Mouse (Mus musculus) CH12.LX (cell line): ENCODE measurements around the gene Zcchc24. TPM values are rescaled to one million over a fixed set of nuclear protein-coding genes. Genes with fewer than 3 reads are reported as not detected.
A peak's percentile ranks its signal among the peaks of the same experiment; 100 is the strongest.

Experiments used
- DNase-seq: peaks from one replicate; pipeline ENCODE4 v3.0.0-alpha.2; 2013; ENCODE audit errors: extremely low read depth
- H3K27ac ChIP-seq: 2 replicates; pipeline ENCODE4 v1.5.1; 2012; ENCODE audit warnings: low read depth, mild to moderate bottlenecking, control low read depth, moderate library complexity; ENCODE audit not compliant: insufficient read depth
- H3K27me3 ChIP-seq: replicated peaks from 2 replicates; pipeline ENCODE3; 2012; ENCODE audit warnings: inconsistent platforms
- H3K36me3 ChIP-seq, 2 experiments: replicated peaks in 1 of 2; 2 replicates each; pipeline versions ENCODE3 to v1.6.1; 2012; ENCODE audit warnings: inconsistent platforms in 1 of 2, low read length in 1 of 2, mild to moderate bottlenecking in 1 of 2, mixed read lengths in 1 of 2, moderate library complexity in 1 of 2; ENCODE audit not compliant: control insufficient read depth in 1 of 2, insufficient read depth in 1 of 2
- H3K4me1 ChIP-seq, 2 experiments: 2 replicates each; pipeline ENCODE4 v1.6.1; 2012; ENCODE audit warnings: inconsistent platforms in 1 of 2, moderate library complexity in 1 of 2; ENCODE audit not compliant: insufficient read depth in 2 of 2, control insufficient read depth in 1 of 2
- H3K4me2 ChIP-seq: 2 replicates; pipeline ENCODE4 v1.6.1; 2012; ENCODE audit warnings: low read depth, mild to moderate bottlenecking, control low read depth; ENCODE audit not compliant: poor library complexity, insufficient read depth, severe bottlenecking
- H3K4me3 ChIP-seq, 3 experiments: fragments of 150-350 bp in 1 of 3; sonication (generic) in 1 of 3; replicated peaks in 1 of 3; 2 replicates each; pipeline versions ENCODE3 to v1.5.1; 2011 to 2012; ENCODE audit warnings: low read depth in 2 of 3, low read length in 2 of 3, mild to moderate bottlenecking in 2 of 3, moderate library complexity in 2 of 3, control low read depth in 1 of 3, improper control_type of control experiment in 1 of 3, inconsistent platforms in 1 of 3, mixed read lengths in 1 of 3; ENCODE audit not compliant: poor library complexity in 1 of 3
- H3K79me2 ChIP-seq: replicated peaks from 2 replicates; pipeline ENCODE4 v1.6.1; 2012; ENCODE audit warnings: mild to moderate bottlenecking, moderate library complexity; ENCODE audit not compliant: control insufficient read depth, poor library complexity, insufficient read depth, severe bottlenecking; ENCODE audit errors: extremely low read depth
- H3K9ac ChIP-seq: 2 replicates; pipeline ENCODE4 v1.6.1; 2012; ENCODE audit warnings: low read depth, mild to moderate bottlenecking, control low read depth, moderate library complexity; ENCODE audit not compliant: insufficient read depth
- H3K9me3 ChIP-seq: replicated peaks from 2 replicates; pipeline ENCODE3; 2012; ENCODE audit warnings: low read length, inconsistent platforms, mixed read lengths
- CHD1 ChIP-seq: IDR thresholded peaks from 2 replicates; pipeline ENCODE4 v1.6.1; 2012; ENCODE audit warnings: low read depth, low read length, improper control_type of control experiment, inconsistent platforms
- CTCF ChIP-seq, 2 experiments: IDR thresholded peaks in 1 of 2; conservative IDR thresholded peaks in 1 of 2; 2 replicates each; pipeline ENCODE4 v1.5.1; 2011 to 2012; ENCODE audit warnings: low read depth in 2 of 2, low read length in 2 of 2, improper control_type of control experiment in 1 of 2, inconsistent platforms in 1 of 2, mild to moderate bottlenecking in 1 of 2, moderate library complexity in 1 of 2
- E2F4 ChIP-seq: IDR thresholded peaks from 2 replicates; pipeline ENCODE4 v1.6.1; 2011; ENCODE audit warnings: low read depth, low read length, improper control_type of control experiment; ENCODE audit not compliant: insufficient replicate concordance
- HCFC1 ChIP-seq: IDR thresholded peaks from 2 replicates; pipeline ENCODE4 v1.6.1; 2012; ENCODE audit warnings: low read depth, mild to moderate bottlenecking, inconsistent platforms, low read length, improper control_type of control experiment
- JUND ChIP-seq: conservative IDR thresholded peaks from 2 replicates; pipeline ENCODE4 v1.6.1; 2011; ENCODE audit warnings: low read depth, low read length, improper control_type of control experiment
- MXI1 ChIP-seq: IDR thresholded peaks from 2 replicates; pipeline ENCODE4 v1.6.1; 2011; ENCODE audit warnings: mild to moderate bottlenecking, low read depth, low read length, improper control_type of control experiment
- NELFE ChIP-seq: IDR thresholded peaks from 2 replicates; pipeline ENCODE4 v1.6.1; 2011; ENCODE audit warnings: low read depth, low read length, improper control_type of control experiment
- NRF1 ChIP-seq: IDR thresholded peaks from 2 replicates; pipeline ENCODE4 v1.6.1; 2014; ENCODE audit warnings: low read depth, mild to moderate bottlenecking, inconsistent platforms, low read length, improper control_type of control experiment, moderate library complexity
- PAX5 ChIP-seq: IDR thresholded peaks from 2 replicates; pipeline ENCODE4 v1.6.1; 2012; ENCODE audit warnings: low read length, inconsistent platforms, mixed read lengths
- RAD21 ChIP-seq: IDR thresholded peaks from 2 replicates; pipeline ENCODE4 v1.6.1; 2011; ENCODE audit warnings: low read depth, mild to moderate bottlenecking, low read length, improper control_type of control experiment, moderate library complexity
- SMC3 ChIP-seq: IDR thresholded peaks from 2 replicates; pipeline ENCODE4 v1.6.1; 2011; ENCODE audit warnings: low read depth, low read length, improper control_type of control experiment
- TBP ChIP-seq: conservative IDR thresholded peaks from 2 replicates; pipeline ENCODE4 v1.6.1; 2011; ENCODE audit warnings: low read depth, low read length, improper control_type of control experiment
- TCF12 ChIP-seq: IDR thresholded peaks from 2 replicates; pipeline ENCODE4 v1.6.1; 2014; ENCODE audit warnings: low read depth, mild to moderate bottlenecking, inconsistent platforms, low read length, improper control_type of control experiment
- ZC3H11A ChIP-seq: IDR thresholded peaks from 2 replicates; pipeline ENCODE4 v1.6.1; 2012; ENCODE audit warnings: low read depth, mild to moderate bottlenecking, inconsistent platforms, low read length, improper control_type of control experiment
- ZKSCAN1 ChIP-seq: IDR thresholded peaks from 2 replicates; pipeline ENCODE4 v1.6.1; 2012; ENCODE audit warnings: low read depth, inconsistent platforms, low read length, improper control_type of control experiment, borderline replicate concordance
- ZNF384 ChIP-seq: IDR thresholded peaks from 2 replicates; pipeline ENCODE4 v1.6.1; 2012; ENCODE audit warnings: low read depth, low read length, improper control_type of control experiment, inconsistent platforms
- dilution Hi-C: fragments of 300-500 bp; cut with MboI; formaldehyde crosslinking; loops from 2 replicates; pipeline ENCODE4 v1.14.3; 2020; ENCODE audit warnings: low sequenced_read_pairs; ENCODE audit not compliant: extremely low pct_unique_long_range_greater_than_20kb, extremely low pct_ligation_motif_present
- in situ Hi-C: fragments of 300-500 bp; cut with MboI; formaldehyde crosslinking; loops from 3 replicates; pipeline ENCODE4 v1.14.3; 2019; ENCODE audit warnings: low sequenced_read_pairs, low pct_ligation_motif_present, low pct_unique_long_range_greater_than_20kb, mixed read lengths
- polyA plus RNA-seq: library from polyadenylated mRNA; unstranded; fragments of >175 nt; gene quantifications from 2 replicates; pipeline ENCODE4 v1.2.1, GENCODE M21; 2012; ENCODE audit warnings: low read depth; ENCODE audit not compliant: insufficient read length
- total RNA-seq, 2 experiments: library from RNA; depleted of rRNA; stranded (reverse); fragments of 300-350 nt in 1 of 2; fragments of >200 nt in 1 of 2; gene quantifications; 2 replicates each; pipeline ENCODE4 v1.2.3; 2012 to 2014

Zcchc24 gene
- total and polyA plus RNA-seq, 3 experiments = 0.05 to 0.44 (median 0.08) TPM

GRCm38 (mm10) chr14:25708451-25708850, 60.4 kb downstream of the Zcchc24 start:
- Histone ChIP-seq H3K79me2 (no peaks in the 10 kb centered on the region), H3K9ac (no peak overlapping the region), H3K9me3 (no peaks in the 10 kb centered on the region), H3K4me2 (no peak overlapping the region), H3K36me3 (no peaks in the 10 kb centered on the region), H3K4me3 (no peak overlapping the region), H3K27ac (no peak overlapping the region), H3K27me3 (no peaks in the 10 kb centered on the region), H3K4me1 (peaks cover 0 to 22% of the 10 kb centered on the region in 2 experiments; a peak in 2 of 4 replicates)
- dilution Hi-C loops = no loop called here
- DNase-seq = no peak
- TF ChIP-seq NELFE = no peak
- no peak for TF ChIP-seq TBP
- no peak for TF ChIP-seq ZNF384
- no peak for TF ChIP-seq HCFC1
- TF ChIP-seq TCF12 = no peak
- in situ Hi-C loops = no loop called here

- TF ChIP-seq NRF1 (no peak), ZC3H11A (no peak), RAD21 (peak; percentile 85), E2F4 (no peak), CTCF (conservative IDR thresholded peaks at IDR 0.05 in 1 of 2, IDR thresholded peaks at IDR 0.05 in 1 of 2; ENCODE audit: low read depth in 2 of 2, low read length in 2 of 2) (peak; percentile 81 to 96), SMC3 (peak; percentile 69), ZKSCAN1 (no peak)
- DNase-seq = peak; percentile 46
- H3K9me3 ChIP-seq = no peaks in the 10 kb centered on the region
- no peak overlapping the region for H3K4me3 ChIP-seq
- no peaks in the 10 kb centered on the region for H3K36me3 ChIP-seq
- H3K79me2 ChIP-seq = no peaks in the 10 kb centered on the region
- peaks cover 0 to 22% of the 10 kb centered on the region in 2 experiments; a peak in 2 of 4 replicates for H3K4me1 ChIP-seq
- no peaks in the 10 kb centered on the region for H3K27me3 ChIP-seq
- in situ Hi-C loops = no loop called here
- dilution Hi-C loops = no loop called here
- H3K27ac ChIP-seq = no peak overlapping the region
- no peak overlapping the region for H3K4me2 ChIP-seq
- H3K9ac ChIP-seq = no peak overlapping the region
Measured at GRCm38 (mm10) chr14:25707691-25708181, 61.1 kb downstream of the Zcchc24 start.

- Histone ChIP-seq H3K9ac (no peak overlapping the region), H3K27ac (no peak overlapping the region), H3K9me3 (no peaks in the 10 kb centered on the region), H3K36me3 (peaks cover 26 to 44% of the 10 kb centered on the region in 2 experiments), H3K4me3 (no peak overlapping the region), H3K27me3 (no peaks in the 10 kb centered on the region), H3K4me1 (no peaks in the 10 kb centered on the region), H3K4me2 (no peak overlapping the region), H3K79me2 (no peaks in the 10 kb centered on the region)
- no peak for TF ChIP-seq MXI1
- no peak for TF ChIP-seq TBP
- peak; percentile 83 for TF ChIP-seq RAD21
- no peak for TF ChIP-seq ZKSCAN1
- peak; percentile 65 for TF ChIP-seq SMC3
- no peak for TF ChIP-seq CHD1
- no peak for TF ChIP-seq JUND
- TF ChIP-seq PAX5 = no peak
- TF ChIP-seq CTCF (conservative IDR thresholded peaks at IDR 0.05 in 1 of 2, IDR thresholded peaks at IDR 0.05 in 1 of 2; ENCODE audit: low read depth in 2 of 2, low read length in 2 of 2) = peak in 1 of 2 experiments; percentile 78; a peak in 3 of 4 replicates
- dilution Hi-C loops (no loop called here), in situ Hi-C loops (no loop called here)
- DNase-seq = peak; percentile 53
Measured at GRCm38 (mm10) chr14:25701986-25702385, 66.9 kb downstream of the Zcchc24 start.
